Mouse (Mus musculus) lung, postnatal 0 days (tissue): ENCODE data around the gene Jak3. TPM values are rescaled to one million over a fixed set of nuclear protein-coding genes. Genes with fewer than 3 reads are reported as not detected.

ENCODE experiments used
- ATAC-seq: fragments of 200-750 bp; cut with Nextera tagmentation; 2 replicates; pipeline ENCODE4 v1.8.0; 2017; ENCODE audit warnings: moderate library complexity
- DNase-seq: peaks from one replicate; pipeline ENCODE4 v3.0.0-alpha.2; 2016; ENCODE audit warnings: low spot score
- H3K27ac ChIP-seq: fragments of 300-500 bp; sonication (generic); 2 replicates; pipeline ENCODE4 v1.5.1; 2014; ENCODE audit warnings: antibody characterized with exemption, mild to moderate bottlenecking, low read length, mixed read lengths
- H3K27me3 ChIP-seq: fragments of 300-500 bp; sonication (generic); replicated peaks from 2 replicates; pipeline ENCODE4 v1.6.1; 2014; ENCODE audit warnings: low read length, mixed read lengths; ENCODE audit not compliant: insufficient read depth
- H3K36me3 ChIP-seq: fragments of 300-500 bp; sonication (generic); 2 replicates; pipeline ENCODE4 v1.6.1; 2014; ENCODE audit warnings: low read length, mixed read lengths; ENCODE audit not compliant: insufficient read depth
- H3K4me1 ChIP-seq: fragments of 300-500 bp; sonication (generic); 2 replicates; pipeline ENCODE4 v1.6.1; 2014; ENCODE audit warnings: antibody characterized with exemption, low read depth, low read length, mixed read lengths; ENCODE audit not compliant: insufficient read depth
- H3K4me2 ChIP-seq: fragments of 300-500 bp; sonication (generic); replicated peaks from 2 replicates; pipeline ENCODE4 v1.6.1; 2014; ENCODE audit warnings: low read depth, mild to moderate bottlenecking, low read length, moderate library complexity, mixed read lengths
- H3K4me3 ChIP-seq: fragments of 300-500 bp; sonication (generic); 2 replicates; pipeline ENCODE4 v1.5.1; 2014; ENCODE audit warnings: low read depth, low read length
- H3K9ac ChIP-seq: fragments of 300-500 bp; sonication (generic); replicated peaks from 2 replicates; pipeline ENCODE4 v1.6.1; 2014; ENCODE audit warnings: low read depth, mild to moderate bottlenecking
- H3K9me3 ChIP-seq: fragments of 300-500 bp; sonication (generic); 2 replicates; pipeline ENCODE4 v1.6.1; 2016; ENCODE audit warnings: low read length, mixed read lengths
- CTCF ChIP-seq: IDR thresholded peaks from 2 replicates; pipeline ENCODE4 v1.5.1; 2016; ENCODE audit warnings: antibody characterized with exemption, mild to moderate bottlenecking
- EP300 ChIP-seq: IDR thresholded peaks from 2 replicates; pipeline ENCODE4 v1.6.1; 2016; ENCODE audit warnings: antibody characterized with exemption, mild to moderate bottlenecking, control low read depth
- WGBS: fragments of 180-500 bp; shearing (Covaris S2); extraction: QIAGEN DNeasy Blood & Tissue Kit; methylation state at CpG from one replicate; pipeline ENCODE4 v1.1.7; 2014; 5-methylcytosine and 5-hydroxymethylcytosine counted together
- polyA plus RNA-seq: library from polyadenylated mRNA; unstranded; fragments of >200 nt; fragmentation: Nextera tagmentation; extraction: Ambion mirVana; gene quantifications from 2 replicates; pipeline ENCODE4 v1.2.1, GENCODE M21; 2015

Jak3 gene
- polyA plus RNA-seq, 1 experiment from 2014 or later = 7.7 TPM

DNA sequence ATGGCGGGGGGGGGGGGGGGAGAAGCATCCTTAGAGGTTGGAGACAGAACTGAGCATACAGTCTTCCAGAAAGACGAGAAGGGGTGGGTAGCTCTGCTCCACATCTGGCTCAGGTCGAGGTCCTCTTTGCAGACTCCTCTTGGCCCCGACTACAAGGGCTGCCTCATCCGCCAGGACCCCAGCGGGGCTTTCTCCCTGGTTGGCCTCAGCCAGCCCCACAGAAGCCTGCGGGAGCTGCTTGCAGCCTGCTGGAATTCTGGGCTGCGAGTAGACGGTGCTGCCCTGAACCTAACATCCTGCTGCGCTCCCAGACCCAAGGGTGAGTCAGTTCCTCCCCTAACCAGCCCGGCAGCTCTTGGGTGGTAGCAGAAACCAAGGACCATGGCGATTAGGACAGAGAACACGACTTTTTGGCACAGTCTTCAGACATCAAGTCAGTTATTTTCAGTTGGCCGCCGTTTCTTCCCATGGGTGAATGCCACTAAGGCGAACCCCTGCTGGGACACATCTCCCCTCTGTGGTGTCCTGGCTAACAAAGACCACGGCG is 5.3 kb downstream of the Jak3 start:
- peaks cover 34% of the 10 kb centered on the region for H3K27me3 ChIP-seq
- TF ChIP-seq CTCF (no peak), EP300 (no peak)
- no peaks in the 10 kb centered on the region for H3K36me3 ChIP-seq
- H3K9me3 ChIP-seq = no peaks in the 10 kb centered on the region
- WGBS = 24% methylated on average over 17 of the region's 18 CpGs
- ATAC-seq (no peak), DNase-seq (no peak)
- H3K9ac ChIP-seq = no peak overlapping the region
- no peak overlapping the region for H3K4me3 ChIP-seq
- H3K4me2 ChIP-seq = no peak overlapping the region
- H3K4me1 ChIP-seq = 0 out of 2 replicates have a peak, but pooled peaks cover 5% of the 10 kb centered on the region
- no peak overlapping the region for H3K27ac ChIP-seq

DNA sequence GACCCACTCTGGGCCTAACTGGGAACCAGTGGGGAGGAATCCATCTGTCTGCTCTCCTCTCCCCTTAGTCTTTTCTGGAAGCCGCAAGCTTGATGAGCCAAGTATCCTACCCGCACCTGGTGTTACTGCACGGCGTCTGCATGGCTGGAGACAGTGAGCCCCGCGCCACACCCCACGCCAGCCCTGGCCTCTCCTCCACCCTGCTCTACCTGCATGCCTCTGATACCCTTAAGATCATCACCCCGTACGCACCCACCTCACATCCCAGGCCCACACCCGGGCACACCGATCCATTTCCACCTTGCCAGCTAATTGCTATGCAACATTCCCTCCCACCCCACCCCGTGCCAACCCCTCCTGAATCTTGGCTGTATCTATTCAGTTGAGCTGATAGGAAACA is 6.7 kb downstream of the Jak3 start:
- Histone ChIP-seq H3K27ac (no peak overlapping the region), H3K9ac (no peak overlapping the region), H3K27me3 (peaks cover 47% of the 10 kb centered on the region), H3K4me3 (no peak overlapping the region), H3K4me2 (no peak overlapping the region), H3K9me3 (no peaks in the 10 kb centered on the region), H3K4me1 (0 out of 2 replicates have a peak, but pooled peaks cover 5% of the 10 kb centered on the region), H3K36me3 (no peaks in the 10 kb centered on the region)
- ATAC-seq (no peak), DNase-seq (no peak)
- TF ChIP-seq EP300 = no peak
- TF ChIP-seq CTCF = no peak
- 77% methylated on average over 12 of the region's 12 CpGs for WGBS

DNA sequence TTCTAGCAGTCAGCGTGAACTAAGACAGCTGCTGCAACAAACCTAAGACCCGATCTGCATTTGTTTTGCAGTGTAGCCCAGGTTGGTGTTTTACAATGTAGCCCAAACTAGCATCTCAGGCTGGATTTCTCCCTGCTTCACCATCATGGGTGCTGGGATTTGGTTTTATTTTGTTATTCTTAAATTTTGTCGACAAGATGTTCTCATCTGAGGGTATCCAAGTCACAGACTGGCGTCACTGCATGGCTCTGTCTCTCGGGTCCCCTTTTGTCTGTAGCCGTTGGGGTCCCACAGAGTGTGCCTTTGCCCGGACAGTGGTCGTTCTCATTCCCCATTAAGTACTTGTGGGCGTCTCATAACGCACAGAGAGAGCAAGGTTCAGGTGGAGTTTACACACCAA is 8.6 kb downstream of the Jak3 start:
- DNase-seq = no peak
- H3K4me3 ChIP-seq = no peak overlapping the region
- WGBS = 40% methylated on average over 10 of the region's 10 CpGs
- H3K4me1 ChIP-seq = 0 out of 2 replicates have a peak, but pooled peaks cover 3% of the 10 kb centered on the region
- no peak overlapping the region for H3K9ac ChIP-seq
- no peak for TF ChIP-seq CTCF
- TF ChIP-seq EP300 = no peak
- no peaks in the 10 kb centered on the region for H3K9me3 ChIP-seq
- H3K27ac ChIP-seq = no peak overlapping the region
- peaks cover 66% of the 10 kb centered on the region for H3K27me3 ChIP-seq
- no peaks in the 10 kb centered on the region for H3K36me3 ChIP-seq
- ATAC-seq = no peak
- no peak overlapping the region for H3K4me2 ChIP-seq

DNA sequence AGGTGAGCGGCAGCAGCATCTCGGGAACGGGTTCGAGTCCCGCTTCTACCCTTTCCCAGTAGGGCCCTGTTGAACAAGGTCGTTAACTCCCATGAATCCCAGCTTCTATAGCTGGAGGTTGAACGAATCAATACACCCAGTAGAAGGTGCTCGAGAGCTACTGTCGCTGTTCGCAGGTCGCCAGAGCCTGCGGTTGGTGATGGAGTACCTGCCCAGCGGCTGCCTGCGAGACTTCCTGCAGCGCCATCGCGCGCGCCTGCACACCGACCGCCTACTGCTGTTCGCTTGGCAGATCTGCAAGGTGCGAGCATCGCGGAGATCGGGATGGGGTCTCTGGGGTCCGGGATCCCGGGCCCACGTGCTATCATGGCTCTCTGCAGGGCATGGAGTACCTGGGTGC is 9.5 kb downstream of the Jak3 start:
- H3K4me1 ChIP-seq = 0 out of 2 replicates have a peak, but pooled peaks cover 2% of the 10 kb centered on the region
- H3K9me3 ChIP-seq = no peaks in the 10 kb centered on the region
- no peak overlapping the region for H3K4me3 ChIP-seq
- H3K36me3 ChIP-seq = no peaks in the 10 kb centered on the region
- peaks cover 75% of the 10 kb centered on the region for H3K27me3 ChIP-seq
- 16% methylated on average over 23 of the region's 29 CpGs for WGBS
- ATAC-seq = no peak
- H3K4me2 ChIP-seq = peak overlapping the region; percentile 22; the same call in 1 of the 2 replicates
- no peak overlapping the region for H3K9ac ChIP-seq
- TF ChIP-seq CTCF (peak; percentile 27), EP300 (no peak)
- DNase-seq = no peak
- no peak overlapping the region for H3K27ac ChIP-seq

DNA sequence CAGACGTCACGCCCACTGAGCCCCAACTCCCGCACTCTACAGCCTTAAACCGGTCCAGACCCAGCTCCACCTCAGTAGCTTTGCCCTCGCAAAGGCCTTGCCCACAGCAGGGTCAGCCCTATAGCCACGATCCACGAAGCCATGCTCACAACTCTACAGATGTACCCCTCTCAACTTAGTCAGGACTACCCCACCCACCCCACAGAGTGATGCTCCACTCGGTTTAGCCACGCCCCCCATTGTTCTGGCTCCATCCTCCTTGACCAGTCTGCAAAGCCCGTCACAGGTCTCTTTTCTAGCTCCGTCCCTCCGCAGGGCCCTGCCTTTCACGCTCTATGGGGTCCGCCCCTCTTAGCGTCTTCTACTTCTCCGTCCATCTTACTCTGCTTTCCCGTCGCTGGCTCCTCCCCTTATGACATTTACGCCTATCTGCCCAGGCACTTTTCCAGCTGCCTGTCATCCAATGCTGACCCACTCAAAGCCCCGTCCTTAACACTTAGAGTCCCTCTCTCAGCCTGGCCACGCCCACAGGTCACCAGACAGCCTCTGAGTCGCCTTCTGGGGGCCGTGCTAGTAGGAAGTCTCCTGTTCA is 10.1 kb downstream of the Jak3 start:
- Histone ChIP-seq H3K9ac (no peak overlapping the region), H3K27ac (no peak overlapping the region), H3K4me1 (0 out of 2 replicates have a peak, but pooled peaks cover 2% of the 10 kb centered on the region), H3K4me3 (peak overlapping the region; percentile 15; the same call in 1 of the 2 replicates), H3K9me3 (no peaks in the 10 kb centered on the region), H3K36me3 (no peaks in the 10 kb centered on the region), H3K27me3 (peaks cover 78% of the 10 kb centered on the region), H3K4me2 (peak overlapping the region; percentile 27)
- WGBS = 14% methylated on average over 23 of the region's 23 CpGs
- peak; percentile 62 for ATAC-seq
- no peak for TF ChIP-seq CTCF
- no peak for TF ChIP-seq EP300
- no peak for DNase-seq

DNA sequence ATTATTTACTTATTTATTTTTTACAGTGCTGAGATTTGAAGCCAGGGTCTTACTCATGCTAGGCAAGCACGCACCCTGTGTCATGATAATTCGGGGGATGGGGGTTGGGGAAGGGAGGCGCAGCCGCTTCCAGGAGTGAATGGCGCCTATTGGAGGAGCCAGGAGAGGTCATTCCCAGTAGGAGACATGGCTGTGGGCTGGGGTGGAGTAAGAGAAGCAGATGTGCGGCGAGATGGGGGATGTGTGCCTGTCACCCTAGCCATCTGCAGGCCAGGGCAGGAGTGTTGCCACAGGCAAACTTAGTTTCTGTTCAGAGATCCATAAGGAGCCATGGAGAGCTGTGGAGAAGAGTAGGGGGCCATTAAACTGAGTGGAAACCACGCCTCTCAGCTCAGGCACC is 11.5 kb downstream of the Jak3 start:
- H3K4me3 ChIP-seq = no peak overlapping the region
- no peaks in the 10 kb centered on the region for H3K9me3 ChIP-seq
- 0 out of 2 replicates have a peak, but pooled peaks cover 2% of the 10 kb centered on the region for H3K4me1 ChIP-seq
- 23% methylated on average over 8 of the region's 8 CpGs for WGBS
- TF ChIP-seq CTCF = no peak
- no peak for TF ChIP-seq EP300
- H3K9ac ChIP-seq = no peak overlapping the region
- ATAC-seq (no peak), DNase-seq (no peak)
- H3K27me3 ChIP-seq = peaks cover 82% of the 10 kb centered on the region
- no peak overlapping the region for H3K4me2 ChIP-seq
- no peaks in the 10 kb centered on the region for H3K36me3 ChIP-seq
- no peak overlapping the region for H3K27ac ChIP-seq
